10 mouse cellular contexts compared by ENCODE assay signal in the genomic region with DNA sequence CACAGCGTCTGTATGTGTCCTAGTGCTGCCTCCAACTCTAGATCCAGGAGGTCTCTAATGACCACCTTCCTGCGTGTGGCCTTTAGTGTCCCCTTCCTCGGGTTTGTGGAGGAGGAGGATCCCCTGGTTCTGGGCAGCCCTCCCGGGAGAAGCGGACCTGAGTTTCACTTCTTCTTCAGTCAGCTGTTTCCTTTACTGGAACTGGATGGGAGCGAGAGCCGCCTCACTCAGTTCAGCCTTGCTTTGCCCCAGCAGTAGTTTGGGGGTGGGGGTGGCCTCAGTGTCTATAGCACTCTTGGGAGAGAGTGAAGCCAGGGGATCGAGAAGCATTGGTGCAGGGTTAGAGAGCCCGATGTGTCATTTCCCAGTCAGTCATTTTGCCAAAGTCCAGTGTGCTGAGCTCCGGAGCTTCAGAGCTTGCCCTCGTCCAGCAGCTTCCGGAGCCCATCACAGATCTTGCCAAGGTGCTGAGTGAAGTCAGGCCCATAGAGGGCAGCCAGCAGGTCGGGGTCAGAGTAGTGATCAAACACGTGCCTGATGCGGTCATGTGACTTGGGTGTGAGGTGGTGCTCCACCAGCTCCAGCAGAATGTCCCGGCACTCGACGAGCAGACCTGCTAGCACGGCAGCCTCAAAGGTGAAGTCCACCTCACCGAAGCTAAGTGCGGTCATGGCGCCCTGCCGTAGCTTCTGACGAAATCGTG. TPM values are rescaled to one million over a fixed set of nuclear protein-coding genes. Genes with fewer than 3 reads are reported as not detected.
A peak's percentile ranks its signal among the peaks of the same experiment; 100 is the strongest.
DNase-seq lines count a peak whose midpoint lies in the region; ATAC-seq and TF ChIP-seq lines count a peak whose summit lies in the region.
"Had no signal": no experiment of that assay in that cellular context is flagged by ENCODE, and none has a peak within 500 bp of the region (broad histone marks: within the 10 kb centered on the region; RNA-seq: fewer than 3 reads in every experiment).

No protein-coding gene starts in this region.

- intact Hi-C loops in gastrocnemius, postnatal 14 days (cut with DNase I; ENCODE audit: low total_unique reads) = loop anchor here (5.0 to 10.0 kb wide), 2 partner anchors 33 to 125 kb away; no protein-coding TSS in a partner anchor

- no peak overlapping the region for H3K27ac ChIP-seq in heart, postnatal 0 days (ENCODE audit: low read depth)
- H3K27ac ChIP-seq in stomach, embryonic 15.5 days = no peak overlapping the region
- no peak overlapping the region for H3K27ac ChIP-seq in embryonic facial prominence, embryonic 10.5 days (replicated peaks)
- H3K27ac ChIP-seq: embryonic facial prominence, embryonic 15.5 days; midbrain, embryonic 12.5 days had no signal

- peaks cover 42% of the 10 kb centered on the region for H3K36me3 ChIP-seq in megakaryocyte, embryonic 14.5 days (replicated peaks; ENCODE audit: low read length)
- H3K36me3 ChIP-seq in heart, postnatal 0 days (replicated peaks; ENCODE audit: control insufficient read depth, insufficient read depth, low read length) = no peaks in the 10 kb centered on the region
- H3K36me3 ChIP-seq in stomach, embryonic 15.5 days = peaks cover 9% of the 10 kb centered on the region
- H3K36me3 ChIP-seq in embryonic facial prominence, embryonic 10.5 days (replicated peaks) = peaks cover 31% of the 10 kb centered on the region

- no peak for ATAC-seq in megakaryocyte, adult 5-6 weeks (ENCODE audit: poor library complexity, severe bottlenecking)
- 0 out of 2 replicates have a peak, but pooled peaks have one; percentile 19 for ATAC-seq in heart, postnatal 0 days (ENCODE audit: insufficient read depth, low read depth)
- no peak for ATAC-seq in stomach, embryonic 15.5 days (ENCODE audit: insufficient read depth, low FRiP score, low read depth)

- 57% methylated on average over 25 of the region's 25 CpGs for WGBS in heart, postnatal 0 days
- WGBS in stomach, embryonic 15.5 days = 69% methylated on average over 25 of the region's 25 CpGs
- WGBS in embryonic facial prominence, embryonic 10.5 days = 72% methylated on average over 25 of the region's 25 CpGs

- peaks cover 64% of the 10 kb centered on the region for H3K4me1 ChIP-seq in megakaryocyte, embryonic 14.5 days
- H3K4me1 ChIP-seq in heart, postnatal 0 days (ENCODE audit: control insufficient read depth, insufficient read depth) = peaks cover 6% of the 10 kb centered on the region; the same call in 1 of the 2 replicates
- H3K4me1 ChIP-seq in stomach, embryonic 15.5 days = peaks cover 7% of the 10 kb centered on the region; the same call in 1 of the 2 replicates
- H3K4me1 ChIP-seq in embryonic facial prominence, embryonic 10.5 days = peaks cover 18% of the 10 kb centered on the region

- H3K4me3 ChIP-seq in megakaryocyte, embryonic 14.5 days (replicated peaks) = peak overlapping the region; percentile 79
- H3K4me3 ChIP-seq in heart, postnatal 0 days (ENCODE audit: low read depth, low read length) = no peak overlapping the region
- no peak overlapping the region for H3K4me3 ChIP-seq in stomach, embryonic 15.5 days (replicated peaks)
- no peak overlapping the region for H3K4me3 ChIP-seq in embryonic facial prominence, embryonic 10.5 days
- H3K4me3 ChIP-seq: embryonic facial prominence, embryonic 15.5 days; midbrain, embryonic 12.5 days had no signal

- TF ChIP-seq EP300 in heart, postnatal 0 days (IDR thresholded peaks at IDR 0.05; ENCODE audit: low read depth) = no peak

- no peak for TF ChIP-seq CTCF in heart, postnatal 0 days (IDR thresholded peaks at IDR 0.05; ENCODE audit: low read depth)

- peak; percentile 25 for DNase-seq in gastrocnemius, postnatal 14 days
- no peak for DNase-seq in gastrocnemius, adult 8-10 months (ENCODE audit: low spot score in 2 of 2)
- DNase-seq in heart, postnatal 0 days (ENCODE audit: low spot score) = no peak
- DNase-seq in T-cell, adult 2 months (ENCODE audit: low spot score) = no peak
- DNase-seq in embryonic facial prominence, embryonic 10.5 days (ENCODE audit: low spot score) = no peak

- H3K9ac ChIP-seq in heart, postnatal 0 days (replicated peaks; ENCODE audit: low read depth, low read length) = no peak overlapping the region
- no peak overlapping the region for H3K9ac ChIP-seq in stomach, embryonic 15.5 days
- H3K9ac ChIP-seq: embryonic facial prominence, embryonic 15.5 days; midbrain, embryonic 12.5 days had no signal

- H3K27me3 ChIP-seq in megakaryocyte, embryonic 14.5 days (replicated peaks) = no peaks in the 10 kb centered on the region
- no peaks in the 10 kb centered on the region for H3K27me3 ChIP-seq in heart, postnatal 0 days (ENCODE audit: control insufficient read depth, insufficient read depth, low read length)
- H3K27me3 ChIP-seq in stomach, embryonic 15.5 days (replicated peaks) = no peaks in the 10 kb centered on the region
- H3K27me3 ChIP-seq in embryonic facial prominence, embryonic 10.5 days (replicated peaks; ENCODE audit: low read depth, poor library complexity, severe bottlenecking) = no peaks in the 10 kb centered on the region
- H3K27me3 ChIP-seq: embryonic facial prominence, embryonic 15.5 days; midbrain, embryonic 12.5 days had no signal

- H3K9me3 ChIP-seq in megakaryocyte, embryonic 14.5 days = no peaks in the 10 kb centered on the region
- H3K9me3 ChIP-seq in heart, postnatal 0 days (replicated peaks; ENCODE audit: control insufficient read depth, low read length) = no peaks in the 10 kb centered on the region
- H3K9me3 ChIP-seq in stomach, embryonic 15.5 days = no peaks in the 10 kb centered on the region
- no peaks in the 10 kb centered on the region for H3K9me3 ChIP-seq in embryonic facial prominence, embryonic 10.5 days
- H3K9me3 ChIP-seq: embryonic facial prominence, embryonic 15.5 days; midbrain, embryonic 12.5 days had no signal

- H3K4me2 ChIP-seq in heart, postnatal 0 days (ENCODE audit: low read depth, low read length) = no peak overlapping the region
- peak overlapping the region; percentile 11; the same call in 1 of the 2 replicates for H3K4me2 ChIP-seq in stomach, embryonic 15.5 days
- H3K4me2 ChIP-seq: embryonic facial prominence, embryonic 15.5 days; midbrain, embryonic 12.5 days had no signal

RNA-seq across cellular contexts. Expression of a gene that starts 2.4 kb away (rescaled TPM):
- total RNA-seq in gastrocnemius, postnatal 14 days (2021) = under 1 TPM; 0.82 to 0.92 TPM
- under 1 TPM; 0.25 to 0.35 (median 0.29) TPM for total RNA-seq in gastrocnemius, adult 8-10 months (2022)
- polyA plus RNA-seq in megakaryocyte, embryonic 14.5 days (2012; ENCODE audit: insufficient read depth, low replicate concordance) = 34.2 TPM in 1 of 2 replicates, not detected in the other
- total RNA-seq in megakaryocyte, adult 5-6 weeks (2015) = 77.5 and 85.2 TPM in 2 replicates
- total RNA-seq in megakaryocyte, adult 5-6 weeks (2017) = 103 and 115 TPM in 2 replicates
- total RNA-seq in heart, postnatal 0 days (2014; rRNA removed; ENCODE audit: low replicate concordance) = 0.27 and 5.4 TPM in 2 replicates
- 2.7 and 2.8 TPM in 2 replicates for polyA plus RNA-seq in heart, postnatal 0 days (2015; fragmentation: Nextera tagmentation; extraction: Ambion mirVana)
- 5.1 and 6.7 TPM in 2 replicates for polyA plus RNA-seq in stomach, embryonic 15.5 days (2015; fragmentation: Nextera tagmentation; extraction: Ambion mirVana)
- polyA plus RNA-seq in embryonic facial prominence, embryonic 10.5 days (2016; fragmentation: Nextera tagmentation; extraction: Ambion mirVana) = 0.98 and 2.8 TPM in 2 replicates

RNA-seq across cellular contexts. Expression of a gene that starts 5.8 kb away (rescaled TPM):
- total RNA-seq in gastrocnemius, postnatal 14 days (2021) = 1 to 10 TPM; 7.4 to 8.4 TPM
- total RNA-seq in gastrocnemius, adult 8-10 months (2022) = 1 to 10 TPM; 6.3 to 8.2 (median 7.3) TPM
- polyA plus RNA-seq in megakaryocyte, embryonic 14.5 days (2012; ENCODE audit: insufficient read depth, low replicate concordance) = 3.8 and 5.1 TPM in 2 replicates
- total RNA-seq in megakaryocyte, adult 5-6 weeks (2015) = 3.3 and 3.8 TPM in 2 replicates
- 4.4 and 5.0 TPM in 2 replicates for total RNA-seq in megakaryocyte, adult 5-6 weeks (2017)
- total RNA-seq in heart, postnatal 0 days (2014; rRNA removed; ENCODE audit: low replicate concordance) = 6.1 and 7.1 TPM in 2 replicates
- 8.7 and 10.4 TPM in 2 replicates for polyA plus RNA-seq in heart, postnatal 0 days (2015; fragmentation: Nextera tagmentation; extraction: Ambion mirVana)
- polyA plus RNA-seq in stomach, embryonic 15.5 days (2015; fragmentation: Nextera tagmentation; extraction: Ambion mirVana) = 11.6 and 11.7 TPM in 2 replicates
- polyA plus RNA-seq in embryonic facial prominence, embryonic 10.5 days (2016; fragmentation: Nextera tagmentation; extraction: Ambion mirVana) = 14.0 and 14.5 TPM in 2 replicates

RNA-seq across cellular contexts. Expression of a gene that starts 5.9 kb away (rescaled TPM):
- total RNA-seq in gastrocnemius, postnatal 14 days (2021) = 10 to 100 TPM; 31.8 to 40.5 TPM
- total RNA-seq in gastrocnemius, adult 8-10 months (2022) = 10 to 100 TPM; 24.9 to 37.2 (median 33.4) TPM
- polyA plus RNA-seq in megakaryocyte, embryonic 14.5 days (2012; ENCODE audit: insufficient read depth, low replicate concordance) = 5.8 and 7.2 TPM in 2 replicates
- 51.3 and 61.3 TPM in 2 replicates for total RNA-seq in megakaryocyte, adult 5-6 weeks (2015)
- 68.0 and 72.8 TPM in 2 replicates for total RNA-seq in megakaryocyte, adult 5-6 weeks (2017)
- 16.7 and 38.2 TPM in 2 replicates for total RNA-seq in heart, postnatal 0 days (2014; rRNA removed; ENCODE audit: low replicate concordance)
- polyA plus RNA-seq in heart, postnatal 0 days (2015; fragmentation: Nextera tagmentation; extraction: Ambion mirVana) = 57.6 and 57.7 TPM in 2 replicates
- 59.1 and 62.7 TPM in 2 replicates for polyA plus RNA-seq in stomach, embryonic 15.5 days (2015; fragmentation: Nextera tagmentation; extraction: Ambion mirVana)
- 81.0 and 84.4 TPM in 2 replicates for polyA plus RNA-seq in embryonic facial prominence, embryonic 10.5 days (2016; fragmentation: Nextera tagmentation; extraction: Ambion mirVana)

RNA-seq across cellular contexts. Expression of a gene that starts 15.5 kb away (rescaled TPM):
- total RNA-seq in gastrocnemius, postnatal 14 days (2021) = 100 to 1,000 TPM; 511 to 517 TPM
- total RNA-seq in gastrocnemius, adult 8-10 months (2022) = 100 to 1,000 TPM; 688 to 884 (median 752) TPM
- polyA plus RNA-seq in megakaryocyte, embryonic 14.5 days (2012; ENCODE audit: insufficient read depth, low replicate concordance) = not detected in 2 replicates
- 1.1 and 4.4 TPM in 2 replicates for total RNA-seq in megakaryocyte, adult 5-6 weeks (2015)
- not detected in 2 replicates for total RNA-seq in megakaryocyte, adult 5-6 weeks (2017)
- 1.2 and 14.3 TPM in 2 replicates for total RNA-seq in heart, postnatal 0 days (2014; rRNA removed; ENCODE audit: low replicate concordance)
- polyA plus RNA-seq in heart, postnatal 0 days (2015; fragmentation: Nextera tagmentation; extraction: Ambion mirVana) = 2.7 and 2.9 TPM in 2 replicates
- 1.6 and 1.7 TPM in 2 replicates for polyA plus RNA-seq in stomach, embryonic 15.5 days (2015; fragmentation: Nextera tagmentation; extraction: Ambion mirVana)
- 1.4 and 1.5 TPM in 2 replicates for polyA plus RNA-seq in embryonic facial prominence, embryonic 10.5 days (2016; fragmentation: Nextera tagmentation; extraction: Ambion mirVana)

RNA-seq across cellular contexts. Expression of a gene that starts 20.5 kb away (rescaled TPM):
- 100 to 1,000 TPM in 1 of 2 experiments, 10 to 100 TPM in 1; 97.1 to 106 TPM for total RNA-seq in gastrocnemius, postnatal 14 days (2021)
- total RNA-seq in gastrocnemius, adult 8-10 months (2022) = 10 to 100 TPM; 67.3 to 91.3 (median 87.4) TPM
- 1.2 and 4.0 TPM in 2 replicates for polyA plus RNA-seq in megakaryocyte, embryonic 14.5 days (2012; ENCODE audit: insufficient read depth, low replicate concordance)
- total RNA-seq in megakaryocyte, adult 5-6 weeks (2015) = 0.04 TPM in 1 of 2 replicates, not detected in the other
- not detected in 2 replicates for total RNA-seq in megakaryocyte, adult 5-6 weeks (2017)
- 6.8 and 14.8 TPM in 2 replicates for total RNA-seq in heart, postnatal 0 days (2014; rRNA removed; ENCODE audit: low replicate concordance)
- 1.2 and 1.8 TPM in 2 replicates for polyA plus RNA-seq in heart, postnatal 0 days (2015; fragmentation: Nextera tagmentation; extraction: Ambion mirVana)
- polyA plus RNA-seq in stomach, embryonic 15.5 days (2015; fragmentation: Nextera tagmentation; extraction: Ambion mirVana) = 5.9 and 6.9 TPM in 2 replicates
- 6.8 and 9.2 TPM in 2 replicates for polyA plus RNA-seq in embryonic facial prominence, embryonic 10.5 days (2016; fragmentation: Nextera tagmentation; extraction: Ambion mirVana)

Comparison
In these comparisons a context has a peak if more than half of its experiments do, and no peak if none do; other contexts are left out.
1. RNA of a gene that starts 2.4 kb away (total RNA-seq): 77.5 to 115 TPM in megakaryocyte, adult 5-6 weeks; 0.27 to 5.4 TPM in heart, postnatal 0 days, 0.82 to 0.92 TPM in gastrocnemius, postnatal 14 days and 0.25 to 0.35 TPM in gastrocnemius, adult 8-10 months; every median in the first group is over 10 times any median in the second.